Mouse (Mus musculus) heart, embryonic 16.5 days (tissue): ENCODE results near the gene Stim2. TPM values are rescaled to one million over a fixed set of nuclear protein-coding genes. Genes with fewer than 3 reads are reported as not detected.
A peak's percentile ranks its signal among the peaks of the same experiment; 100 is the strongest.

Experiments
- ATAC-seq: fragments of 200-750 bp; cut with Nextera tagmentation; replicated peaks from 2 replicates; pipeline ENCODE4 v1.8.0; 2017; ENCODE audit warnings: moderate number of reproducible peaks; ENCODE audit not compliant: insufficient read depth, low FRiP score; ENCODE audit errors: extremely low read depth
- H3K27ac ChIP-seq: fragments of 300-500 bp; sonication (generic); 2 replicates; pipeline ENCODE4 v1.5.1; 2014; ENCODE audit warnings: mild to moderate bottlenecking, low read length, control low read depth, moderate library complexity
- H3K27me3 ChIP-seq: fragments of 300-500 bp; sonication (generic); 2 replicates; pipeline ENCODE4 v1.6.1; 2014; ENCODE audit warnings: low read length, mixed read lengths; ENCODE audit not compliant: control insufficient read depth, insufficient read depth
- H3K36me3 ChIP-seq: fragments of 300-500 bp; sonication (generic); 2 replicates; pipeline ENCODE4 v1.6.1; 2014; ENCODE audit not compliant: control insufficient read depth, insufficient read depth
- H3K4me1 ChIP-seq: fragments of 300-500 bp; sonication (generic); 2 replicates; pipeline ENCODE4 v1.6.1; 2014; ENCODE audit warnings: low read length, mixed read lengths; ENCODE audit not compliant: control insufficient read depth, insufficient read depth
- H3K4me2 ChIP-seq: fragments of 300-500 bp; sonication (generic); 2 replicates; pipeline ENCODE4 v1.6.1; 2014; ENCODE audit warnings: low read depth, mild to moderate bottlenecking, control low read depth, low read length
- H3K4me3 ChIP-seq: fragments of 300-500 bp; sonication (generic); 2 replicates; pipeline ENCODE4 v1.5.1; 2014; ENCODE audit warnings: mild to moderate bottlenecking, control low read depth, low read length
- H3K9ac ChIP-seq: fragments of 300-500 bp; sonication (generic); 2 replicates; pipeline ENCODE4 v1.6.1; 2014; ENCODE audit warnings: low read length, control low read depth
- H3K9me3 ChIP-seq: fragments of 300-500 bp; sonication (generic); replicated peaks from 2 replicates; pipeline ENCODE4 v1.6.1; 2016; ENCODE audit warnings: low read length; ENCODE audit not compliant: control insufficient read depth
- WGBS: fragments of 180-500 bp; shearing (Covaris S2); extraction: QIAGEN DNeasy Blood & Tissue Kit; methylation state at CpG from one replicate; pipeline ENCODE4 v1.1.7; 2014; 5-methylcytosine and 5-hydroxymethylcytosine counted together
- polyA plus RNA-seq: library from polyadenylated mRNA; unstranded; fragments of >200 nt; fragmentation: Nextera tagmentation; extraction: Ambion mirVana; gene quantifications from 2 replicates; pipeline ENCODE4 v1.2.1, GENCODE M21; 2015

Stim2 gene
- polyA plus RNA-seq, 1 experiment from 2014 or later, result 7.8 TPM

DNA sequence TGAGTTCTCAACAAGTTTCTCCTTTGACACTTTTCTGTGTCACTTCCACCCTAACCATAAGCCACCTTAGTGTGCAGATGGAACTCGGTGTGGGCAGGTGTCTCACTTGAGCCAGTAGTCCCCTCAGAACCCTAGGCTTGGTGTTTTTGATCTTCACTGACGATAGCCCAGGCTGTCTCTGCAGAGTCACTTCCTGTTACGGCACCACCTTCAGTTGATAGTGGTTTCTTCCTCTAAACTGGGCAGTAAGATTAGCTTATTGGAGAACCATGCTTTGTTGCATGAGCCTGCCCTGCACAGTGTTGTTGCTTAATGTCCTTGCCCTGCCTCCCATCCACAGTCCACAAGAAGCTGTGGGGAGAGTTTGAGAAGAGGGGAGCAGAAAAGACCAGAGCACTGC is 47.2 kb downstream of the Stim2 start:
- Histone ChIP-seq H3K36me3 (no peaks in the 10 kb centered on the region), H3K27ac (peak overlapping the region; percentile 48), H3K9me3 (no peaks in the 10 kb centered on the region), H3K4me1 (peaks cover 25% of the 10 kb centered on the region), H3K4me3 (no peak overlapping the region), H3K4me2 (no peak overlapping the region), H3K27me3 (no peaks in the 10 kb centered on the region), H3K9ac (no peak overlapping the region)
- ATAC-seq, result no peak
- WGBS, result 65% methylated on average over 3 of the region's 3 CpGs

DNA sequence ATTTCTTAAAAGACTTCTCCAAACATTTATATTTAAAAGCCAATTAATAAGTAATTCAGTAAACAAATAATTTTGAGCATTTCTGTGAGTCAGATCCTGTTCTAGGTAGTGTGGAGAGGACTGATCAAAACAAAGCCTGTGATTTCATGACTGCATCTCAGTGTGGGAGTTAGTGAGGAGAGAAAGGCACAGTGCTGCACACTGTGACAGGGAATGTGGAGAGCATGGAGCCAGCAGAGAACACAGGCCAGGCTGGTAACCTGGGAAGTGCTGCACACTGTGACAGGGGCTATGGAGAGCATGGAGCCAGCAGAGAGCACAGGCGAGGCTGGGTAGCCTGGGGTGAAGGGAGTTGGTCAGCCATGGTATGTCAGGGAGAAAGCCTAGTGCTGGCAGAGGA is 48.1 kb downstream of the Stim2 start:
- Histone ChIP-seq H3K27ac (no peak overlapping the region), H3K9ac (no peak overlapping the region), H3K27me3 (no peaks in the 10 kb centered on the region), H3K4me3 (no peak overlapping the region), H3K36me3 (no peaks in the 10 kb centered on the region), H3K9me3 (no peaks in the 10 kb centered on the region), H3K4me2 (no peak overlapping the region), H3K4me1 (peaks cover 26% of the 10 kb centered on the region)
- no peak for ATAC-seq
- 71% methylated on average over 1 of the region's 1 CpGs for WGBS

DNA sequence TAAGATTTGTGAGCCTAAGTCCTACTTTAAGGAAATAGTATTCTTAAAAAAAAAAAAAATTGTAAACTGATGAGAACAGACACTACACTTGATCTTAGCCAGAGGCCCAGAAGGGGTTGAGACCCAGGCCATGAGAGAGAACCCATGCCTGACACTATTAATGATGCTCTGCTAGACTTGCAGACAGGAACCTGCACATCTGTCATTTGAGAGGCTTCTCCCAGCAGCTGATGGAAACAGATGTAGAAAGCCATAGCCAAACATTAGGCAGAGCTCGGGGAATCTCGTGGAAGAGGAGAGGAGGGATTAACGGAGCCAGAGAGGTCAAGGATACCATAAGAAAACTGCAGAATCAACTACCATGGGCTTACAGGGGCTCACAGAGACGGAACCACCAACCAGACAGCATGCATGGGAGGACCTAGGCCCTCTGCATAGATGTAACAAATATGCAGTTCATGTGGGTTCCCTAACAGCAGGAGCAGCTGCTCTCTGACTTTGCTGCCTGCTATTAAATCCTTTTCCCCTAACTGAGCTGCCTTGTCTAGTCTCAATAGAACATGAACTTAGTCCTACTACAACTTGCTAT is 50.9 kb downstream of the Stim2 start:
- no peaks in the 10 kb centered on the region for H3K27me3 ChIP-seq
- no peak overlapping the region for H3K27ac ChIP-seq
- no peaks in the 10 kb centered on the region for H3K36me3 ChIP-seq
- H3K4me1 ChIP-seq, result peaks cover 20% of the 10 kb centered on the region
- H3K4me2 ChIP-seq, result no peak overlapping the region
- no peak for ATAC-seq
- no peak overlapping the region for H3K9ac ChIP-seq
- 69% methylated on average over 4 of the region's 4 CpGs for WGBS
- H3K4me3 ChIP-seq, result no peak overlapping the region
- H3K9me3 ChIP-seq, result no peaks in the 10 kb centered on the region

DNA sequence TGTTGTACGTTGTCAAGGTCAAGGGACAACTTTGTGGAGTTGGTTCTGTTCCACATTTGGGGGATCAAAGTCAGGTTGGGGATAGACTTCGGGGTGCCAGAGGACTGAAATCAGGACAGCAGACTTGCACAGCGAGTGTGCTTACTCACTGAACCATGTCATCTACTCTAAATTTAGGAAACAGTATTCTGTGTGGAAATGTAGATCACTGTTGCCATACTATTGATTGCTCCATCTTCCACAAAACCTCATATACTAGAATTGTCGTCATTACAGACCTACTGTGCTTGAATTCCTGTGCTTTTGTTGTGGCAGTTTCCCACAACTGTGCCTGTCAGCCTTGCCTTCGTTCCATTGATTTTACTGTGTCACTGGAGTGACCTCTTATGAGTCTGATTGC is 51.6 kb downstream of the Stim2 start:
- H3K9ac ChIP-seq, result no peak overlapping the region
- no peaks in the 10 kb centered on the region for H3K9me3 ChIP-seq
- no peak overlapping the region for H3K4me2 ChIP-seq
- 0 out of 2 replicates have a peak, but pooled peaks cover 2% of the 10 kb centered on the region for H3K36me3 ChIP-seq
- no peaks in the 10 kb centered on the region for H3K27me3 ChIP-seq
- whole genome bisulfite sequencing, result 90% methylated on average over 5 of the region's 5 CpGs
- no peak overlapping the region for H3K27ac ChIP-seq
- no peak overlapping the region for H3K4me3 ChIP-seq
- H3K4me1 ChIP-seq, result peaks cover 19% of the 10 kb centered on the region
- ATAC-seq, result no peak

DNA sequence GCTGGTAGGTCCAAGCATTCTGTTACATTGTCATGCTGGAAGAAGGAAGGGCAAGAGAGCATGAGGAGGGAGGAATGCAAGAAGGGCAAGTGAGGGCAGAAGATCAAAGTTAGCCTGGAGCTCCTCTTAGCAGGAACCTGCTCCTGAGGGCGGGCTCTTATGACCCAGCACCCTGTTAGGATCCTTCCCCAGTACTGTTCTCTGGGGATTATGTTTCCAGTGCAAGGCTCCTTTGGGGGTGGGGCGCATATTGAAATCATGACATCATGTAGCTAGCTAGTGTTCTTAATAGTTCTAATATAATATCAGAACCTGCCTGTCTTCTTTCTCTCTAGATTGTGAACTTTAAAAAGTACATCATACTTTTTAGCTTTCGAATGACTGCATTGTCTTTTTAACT is 52.8 kb downstream of the Stim2 start:
- 0 out of 2 replicates have a peak, but pooled peaks cover 2% of the 10 kb centered on the region for H3K36me3 ChIP-seq
- no peak overlapping the region for H3K27ac ChIP-seq
- ATAC-seq, result no peak
- 85% methylated on average over 3 of the region's 3 CpGs for WGBS
- H3K9ac ChIP-seq, result no peak overlapping the region
- no peaks in the 10 kb centered on the region for H3K9me3 ChIP-seq
- no peak overlapping the region for H3K4me3 ChIP-seq
- H3K4me2 ChIP-seq, result no peak overlapping the region
- no peaks in the 10 kb centered on the region for H3K27me3 ChIP-seq
- peaks cover 12% of the 10 kb centered on the region for H3K4me1 ChIP-seq

DNA sequence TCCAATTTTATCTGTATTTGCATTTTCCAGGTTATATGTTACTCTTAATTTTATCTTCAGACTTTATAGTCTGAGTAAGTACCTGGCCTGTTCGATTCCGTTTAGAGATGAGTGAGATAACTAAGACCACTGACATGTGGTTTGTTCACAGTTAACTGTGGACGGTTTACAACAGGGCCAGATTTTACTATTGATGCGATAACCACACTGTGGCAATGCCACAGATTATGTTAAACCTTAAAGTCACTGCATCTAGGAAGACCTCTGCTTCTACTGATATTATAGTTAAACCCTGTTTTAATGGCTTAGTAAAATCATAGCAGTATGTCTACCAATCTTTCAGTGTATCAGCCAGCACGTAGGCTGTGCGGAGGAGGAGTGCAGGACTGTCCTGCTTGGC is 53.9 kb downstream of the Stim2 start:
- H3K4me3 ChIP-seq, result no peak overlapping the region
- H3K4me2 ChIP-seq, result no peak overlapping the region
- peaks cover 11% of the 10 kb centered on the region for H3K4me1 ChIP-seq
- 79% methylated on average over 6 of the region's 6 CpGs for WGBS
- H3K27me3 ChIP-seq, result no peaks in the 10 kb centered on the region
- no peaks in the 10 kb centered on the region for H3K9me3 ChIP-seq
- H3K36me3 ChIP-seq, result 0 out of 2 replicates have a peak, but pooled peaks cover 2% of the 10 kb centered on the region
- H3K9ac ChIP-seq, result no peak overlapping the region
- no peak for ATAC-seq
- H3K27ac ChIP-seq, result no peak overlapping the region

DNA sequence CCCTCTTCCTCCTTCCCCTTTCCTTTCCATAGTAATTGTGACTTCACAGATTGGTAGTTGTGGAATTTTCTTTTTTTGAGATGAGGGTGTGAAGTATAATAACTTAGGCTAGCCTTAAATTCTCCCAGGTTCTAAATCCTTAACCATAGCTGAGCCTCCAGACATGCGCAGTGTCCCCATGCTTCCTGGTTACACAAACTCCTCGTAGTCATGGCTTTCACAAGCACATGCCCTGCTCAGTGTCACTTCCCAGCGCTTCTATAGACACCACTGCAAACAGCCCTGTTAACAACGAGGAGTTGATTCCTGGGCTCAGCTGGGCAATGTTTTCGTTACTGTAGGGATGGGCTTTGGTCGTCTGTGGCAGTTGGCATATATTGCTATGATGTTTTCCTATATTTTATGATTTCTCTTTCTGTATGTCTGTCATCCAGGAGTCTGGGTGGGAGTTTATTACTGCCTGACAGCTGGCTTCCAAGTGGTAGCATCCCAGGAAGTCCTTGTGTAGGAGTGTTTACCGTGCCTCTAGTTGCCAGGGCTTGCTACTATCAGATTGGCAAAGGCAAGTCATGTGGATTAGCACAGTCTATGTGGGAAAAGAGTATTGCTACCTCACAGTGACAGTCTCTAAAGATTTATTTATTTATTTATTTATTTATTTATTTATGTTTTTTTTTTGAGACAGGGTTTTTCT is 55.5 kb downstream of the Stim2 start:
- Histone ChIP-seq H3K4me3 (no peak overlapping the region), H3K9me3 (peaks cover 2% of the 10 kb centered on the region; the same call in 1 of the 2 replicates), H3K9ac (no peak overlapping the region), H3K4me2 (no peak overlapping the region), H3K36me3 (0 out of 2 replicates have a peak, but pooled peaks cover 5% of the 10 kb centered on the region), H3K27me3 (no peaks in the 10 kb centered on the region), H3K4me1 (peaks cover 5% of the 10 kb centered on the region; the same call in 1 of the 2 replicates), H3K27ac (no peak overlapping the region)
- 63% methylated on average over 7 of the region's 7 CpGs for WGBS
- no peak for ATAC-seq

DNA sequence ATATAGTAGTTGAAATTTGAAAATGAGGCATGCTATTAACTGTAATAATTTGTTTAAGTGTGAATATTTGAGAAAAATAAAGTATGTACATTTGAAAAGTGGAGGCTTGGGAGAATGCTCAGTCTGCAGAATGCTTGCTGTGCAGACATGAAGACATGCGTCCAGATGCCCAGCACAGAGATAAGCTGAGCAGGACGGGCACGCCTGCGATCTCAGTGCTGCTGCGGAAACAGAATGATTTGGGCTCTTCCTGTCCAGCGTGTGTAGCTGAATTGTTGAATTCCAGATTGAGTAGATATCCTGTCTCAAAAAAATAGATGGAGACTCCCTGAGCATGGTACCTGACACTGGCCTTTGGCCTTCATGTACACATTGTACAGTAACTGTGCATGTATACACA is 58.0 kb downstream of the Stim2 start:
- Histone ChIP-seq H3K4me1 (peaks cover 2% of the 10 kb centered on the region; the same call in 1 of the 2 replicates), H3K9ac (no peak overlapping the region), H3K27me3 (no peaks in the 10 kb centered on the region), H3K4me2 (no peak overlapping the region), H3K4me3 (no peak overlapping the region), H3K27ac (no peak overlapping the region), H3K9me3 (peaks cover 2% of the 10 kb centered on the region; the same call in 1 of the 2 replicates), H3K36me3 (0 out of 2 replicates have a peak, but pooled peaks cover 5% of the 10 kb centered on the region)
- no peak for ATAC-seq
- 59% methylated on average over 6 of the region's 6 CpGs for WGBS

DNA sequence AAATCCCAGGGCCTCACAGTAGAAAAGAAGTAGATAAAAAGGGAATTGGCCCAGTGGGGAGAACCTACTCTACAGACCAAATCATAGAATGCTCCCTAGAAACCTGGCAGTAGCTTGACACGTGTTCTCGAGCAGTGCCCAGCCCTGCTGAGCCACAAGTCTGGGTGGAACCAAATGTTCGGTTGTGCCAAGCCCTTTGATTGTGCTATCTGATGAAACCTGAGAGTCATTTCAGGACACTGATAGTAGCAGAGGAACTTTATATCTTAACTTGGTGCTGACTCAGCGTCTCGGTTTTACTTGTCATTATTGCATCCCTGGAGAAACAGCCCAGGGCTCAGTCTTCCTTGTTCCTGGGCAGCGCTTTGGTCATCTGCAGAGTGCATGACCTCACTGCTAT is 61.7 kb downstream of the Stim2 start:
- ATAC-seq, result no peak
- H3K9me3 ChIP-seq, result peaks cover 2% of the 10 kb centered on the region; the same call in 1 of the 2 replicates
- 65% methylated on average over 6 of the region's 6 CpGs for WGBS

More for the DNA sequence above, 61.7 kb downstream of the Stim2 start:
- no peak overlapping the region for H3K4me2 ChIP-seq
- no peaks in the 10 kb centered on the region for H3K27me3 ChIP-seq
- 0 out of 2 replicates have a peak, but pooled peaks cover 2% of the 10 kb centered on the region for H3K36me3 ChIP-seq
- no peaks in the 10 kb centered on the region for H3K4me1 ChIP-seq
- no peak overlapping the region for H3K9ac ChIP-seq
- no peak overlapping the region for H3K4me3 ChIP-seq
- H3K27ac ChIP-seq, result no peak overlapping the region
